Mouse (Mus musculus) lung, adult 2 months (tissue): ENCODE data around the gene Smarca1. TPM values are rescaled to one million over a fixed set of nuclear protein-coding genes. Genes with fewer than 3 reads are reported as not detected.
A peak's percentile ranks its signal among the peaks of the same experiment; 100 is the strongest.

ENCODE experiments used
- DNase-seq: peaks from one replicate; pipeline ENCODE4 v3.0.0; 2022
- H3K4me1 ChIP-seq: fragments of 200-500 bp; 2 replicates; pipeline ENCODE4 v1.6.1; 2011; ENCODE audit warnings: low read length; ENCODE audit not compliant: control insufficient read depth, insufficient read depth
- H3K4me3 ChIP-seq: fragments of 200-500 bp; replicated peaks from 2 replicates; pipeline ENCODE3; 2011; ENCODE audit warnings: low read depth, mild to moderate bottlenecking, control low read depth, low read length; ENCODE audit errors: extremely low read depth
- CTCF ChIP-seq: fragments of 200-500 bp; IDR thresholded peaks from 2 replicates; pipeline ENCODE4 v1.5.1; 2011; ENCODE audit warnings: mild to moderate bottlenecking, low read length, control low read depth; ENCODE audit not compliant: insufficient read depth
- POLR2A ChIP-seq: fragments of 200-500 bp; IDR thresholded peaks from 2 replicates; pipeline ENCODE4 v1.6.1; 2011; ENCODE audit warnings: low read depth, mild to moderate bottlenecking, control low read depth, low read length, borderline replicate concordance; ENCODE audit errors: extremely low read depth
- WGBS: fragments of 180-500 bp; shearing (Covaris S2); methylation state at CpG from one replicate; pipeline ENCODE4 v1.1.7; 2018; 5-methylcytosine and 5-hydroxymethylcytosine counted together
- polyA plus RNA-seq: library from polyadenylated mRNA; depleted of rRNA; stranded (reverse); fragments of >200 nt; gene quantifications from 2 replicates; pipeline ENCODE4 v1.2.3, GENCODE M21; 2012

Smarca1 gene
- polyA plus RNA-seq, 1 experiment: 0.22 TPM

GRCm38 (mm10) chrX:47912306-47912792 lies 19.6 kb upstream of the Smarca1 start, which contains the start of gene Ocrl:
Gene Ocrl (plus strand): TSS chrX:47912387.
- Histone ChIP-seq H3K4me1 (peaks cover 2% of the 10 kb centered on the region; the same call in 1 of the 2 replicates), H3K4me3 (peak within 1 kb of the TSS; percentile 93)
- WGBS: 15% methylated on average over 35 of the region's 35 CpGs
- DNase-seq: peak; percentile 70
- TF ChIP-seq CTCF: peak; percentile 39
- no peak for TF ChIP-seq POLR2A

GRCm38 (mm10) chrX:47891907-47892430 lies 805 bp downstream of the Smarca1 start:
- Histone ChIP-seq H3K4me1 (no peaks in the 10 kb centered on the region), H3K4me3 (peak overlapping the region; percentile 68)
- DNase-seq: peak; percentile 11
- 26% methylated on average over 36 of the region's 36 CpGs for WGBS
- TF ChIP-seq POLR2A (no peak), CTCF (no peak)

- H3K4me3 ChIP-seq: peak overlapping the region; percentile 3
- DNase-seq: no peak
- no peak for TF ChIP-seq POLR2A
- no peak for TF ChIP-seq CTCF
- WGBS: 23% methylated on average over 12 of the region's 12 CpGs
- no peaks in the 10 kb centered on the region for H3K4me1 ChIP-seq
Observed at GRCm38 (mm10) chrX:47891243-47891906, 1.4 kb downstream of the Smarca1 start.

- no peak for DNase-seq
- WGBS: 49% methylated on average over 2 of the region's 2 CpGs
- TF ChIP-seq CTCF: no peak
- H3K4me1 ChIP-seq: no peaks in the 10 kb centered on the region
- H3K4me3 ChIP-seq: no peak overlapping the region
Observed at GRCm38 (mm10) chrX:47887401-47887800, 5.4 kb downstream of the Smarca1 start.

GRCm38 (mm10) chrX:47882813-47883212 lies 10.0 kb downstream of the Smarca1 start:
- 64% methylated on average over 6 of the region's 6 CpGs for WGBS
- H3K4me3 ChIP-seq: no peak overlapping the region
- H3K4me1 ChIP-seq: no peaks in the 10 kb centered on the region
- TF ChIP-seq CTCF (no peak), POLR2A (no peak)
- no peak for DNase-seq

- Histone ChIP-seq H3K4me3 (no peak overlapping the region), H3K4me1 (no peaks in the 10 kb centered on the region)
- WGBS: 33% methylated on average over 2 of the region's 2 CpGs
- TF ChIP-seq POLR2A: no peak
- TF ChIP-seq CTCF: no peak
- DNase-seq: no peak
Observed at GRCm38 (mm10) chrX:47880052-47880451, 12.7 kb downstream of the Smarca1 start.

GRCm38 (mm10) chrX:47858544-47858943 lies 34.2 kb downstream of the Smarca1 start:
- WGBS: 98% methylated on average over 1 of the region's 1 CpGs
- no peaks in the 10 kb centered on the region for H3K4me1 ChIP-seq
- DNase-seq: no peak
- no peak for TF ChIP-seq CTCF
- no peak for TF ChIP-seq POLR2A
- no peak overlapping the region for H3K4me3 ChIP-seq

GRCm38 (mm10) chrX:47835835-47836195 lies 57.0 kb downstream of the Smarca1 start:
- 41% methylated on average over 1 of the region's 1 CpGs for WGBS

GRCm38 (mm10) chrX:47835098-47835834 lies 57.5 kb downstream of the Smarca1 start:
- no peaks in the 10 kb centered on the region; the same call in 1 of the 2 replicates for H3K4me1 ChIP-seq
- no peak for DNase-seq
- TF ChIP-seq POLR2A: no peak
- no peak for TF ChIP-seq CTCF
- H3K4me3 ChIP-seq: no peak overlapping the region
- 43% methylated on average over 6 of the region's 6 CpGs for WGBS

More at GRCm38 (mm10) chrX:47835835-47836195, 57.0 kb downstream of the Smarca1 start:
- DNase-seq: no peak
- TF ChIP-seq CTCF: no peak
- TF ChIP-seq POLR2A: no peak
- H3K4me3 ChIP-seq: no peak overlapping the region
- no peaks in the 10 kb centered on the region; the same call in 1 of the 2 replicates for H3K4me1 ChIP-seq
